Mouse (Mus musculus): ENCODE results near the gene Vti1b.
"Not testable (repeated sequence)": the region's sequence is repeated elsewhere in the genome, so short reads cannot be mapped to it uniquely, and the experiment has no call there.

DNA sequence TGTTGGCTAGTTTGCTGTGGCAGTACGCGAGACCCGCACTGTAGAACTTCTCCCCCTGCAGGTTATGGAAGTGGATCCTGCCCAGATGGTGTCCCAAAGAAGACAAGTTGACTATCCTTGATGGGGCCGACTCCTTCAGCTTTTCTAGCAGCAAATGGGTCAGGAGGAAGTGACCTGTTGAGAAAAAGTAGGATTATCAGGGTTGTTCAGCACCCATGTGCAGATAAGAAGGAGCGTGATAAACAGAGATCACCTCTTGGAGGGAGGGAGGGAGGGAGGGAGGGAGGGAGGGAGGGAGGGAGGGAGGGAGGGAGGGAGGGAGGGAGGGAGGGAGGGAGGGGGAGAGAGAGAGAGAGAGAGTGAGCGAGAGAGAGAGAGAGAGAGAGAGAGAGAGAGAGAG, 12.7 kb upstream of the Vti1b start:
- not testable (repeated sequence) for TF ChIP-seq CTCF (IDR thresholded peaks at IDR 0.05; ENCODE audit: extremely low read depth, insufficient read length, insufficient replicate concordance, low read depth, low read length); POLR2A (IDR thresholded peaks at IDR 0.05; ENCODE audit: low read depth, low read length)

Measured in small intestine, adult 2 months (tissue).